Mouse (Mus musculus) cerebellum, adult (tissue): Measurements from ENCODE around the gene Pkn3.

Experiments
- ATAC-seq: cut with Nextera tagmentation; 2 replicates; pipeline ENCODE4 v1.9.2; 2017; ENCODE audit warnings: mild to moderate bottlenecking, moderate library complexity, mixed read lengths; ENCODE audit not compliant: insufficient number of reproducible peaks, low FRiP score, low TSS enrichment

Pkn3 gene

DNA sequence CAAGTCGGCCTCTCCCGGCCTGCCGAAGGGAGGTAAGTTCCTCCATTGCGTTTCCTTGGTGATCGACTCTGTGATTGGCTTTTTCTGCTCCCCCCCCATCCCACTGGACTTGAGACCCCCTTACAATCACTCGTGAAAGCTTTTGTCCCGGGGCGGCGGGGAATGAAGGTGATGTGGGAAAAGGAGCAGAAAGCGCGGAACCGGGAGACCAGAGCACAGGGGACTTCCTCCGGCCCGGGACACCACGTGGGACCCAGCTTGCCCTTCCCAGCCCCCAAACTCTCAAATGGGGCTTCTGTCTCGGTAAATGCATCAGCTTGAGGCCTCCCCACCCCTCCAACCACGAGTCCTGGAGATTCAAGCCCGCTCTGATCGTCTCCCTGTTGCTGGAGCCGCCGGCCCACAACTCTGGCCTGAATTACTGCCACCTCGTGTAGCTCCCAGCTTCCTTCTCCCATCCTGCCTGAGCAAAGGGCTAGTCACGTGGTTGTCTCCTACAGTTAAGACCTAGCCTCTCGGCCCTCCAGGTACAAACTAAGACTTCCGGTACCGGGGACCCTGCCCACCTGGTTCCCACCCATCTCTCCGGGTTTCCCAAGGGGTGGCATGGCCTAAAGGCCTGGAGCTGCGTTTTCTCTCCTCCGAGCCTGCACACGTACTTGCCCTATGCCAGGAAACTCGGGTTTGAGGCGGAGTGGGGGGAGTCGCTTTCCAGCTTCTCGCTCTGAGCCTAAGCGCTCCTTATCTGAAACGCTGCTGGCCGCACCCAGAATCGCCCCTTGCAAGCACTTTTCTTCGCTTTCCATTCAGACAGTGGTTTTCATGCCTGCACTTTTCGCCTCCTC, 15.0 kb upstream of the Pkn3 start:
- peak; percentile 21; the same call in 1 of the 2 replicates for ATAC-seq

DNA sequence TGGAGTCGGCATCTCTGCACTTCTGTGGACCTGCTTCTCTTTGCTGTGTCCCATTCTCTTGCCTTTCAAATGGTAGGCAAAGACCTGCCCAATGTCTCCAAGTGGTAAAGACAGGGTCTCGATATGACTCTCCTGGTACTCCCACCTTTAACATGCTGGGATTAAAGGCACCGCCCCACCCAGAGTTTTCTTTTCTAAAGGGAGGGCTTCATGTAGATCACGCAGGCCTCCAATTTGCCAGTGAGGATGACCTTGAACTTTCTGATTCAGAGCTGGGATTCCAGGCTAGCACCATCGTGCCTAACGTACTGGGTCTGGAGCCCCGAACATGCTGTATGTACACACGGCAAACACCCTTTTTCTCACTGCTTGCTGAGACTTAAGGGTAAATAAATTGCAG, 14.2 kb upstream of the Pkn3 start:
- no peak for ATAC-seq

- no peak for ATAC-seq
Observed at GRCm38 (mm10) chr2:30063791-30064190, 13.7 kb upstream of the Pkn3 start.

- ATAC-seq = no peak
Observed at GRCm38 (mm10) chr2:30064298-30064697, 13.2 kb upstream of the Pkn3 start.

- ATAC-seq = peak; percentile 83
Observed at GRCm38 (mm10) chr2:30066046-30066901, 11.2 kb upstream of the Pkn3 start.

- ATAC-seq = no peak
Observed at GRCm38 (mm10) chr2:30067031-30067888, 10.2 kb upstream of the Pkn3 start.

- no peak for ATAC-seq
Observed at GRCm38 (mm10) chr2:30067962-30068361, 9.5 kb upstream of the Pkn3 start.

DNA sequence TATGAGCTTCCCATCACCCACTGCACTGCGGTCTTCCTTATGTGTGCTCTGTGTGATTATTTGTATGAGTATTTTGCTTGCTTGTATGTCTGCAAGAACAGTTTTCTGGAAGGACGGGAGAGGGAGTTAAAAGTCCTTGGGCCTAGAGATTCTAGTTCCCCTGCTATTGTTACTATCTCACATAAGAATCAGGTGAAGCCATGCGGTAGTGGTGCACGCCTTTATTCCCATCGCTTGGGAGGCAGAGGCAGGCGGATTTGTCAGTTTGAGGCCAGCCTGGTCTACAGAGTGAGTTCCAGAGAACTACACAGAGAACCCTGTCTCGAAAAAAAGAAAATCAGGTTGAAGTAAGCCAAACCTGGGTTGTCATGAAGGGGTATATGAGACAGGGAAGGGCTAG, 4.6 kb upstream of the Pkn3 start:
- no peak for ATAC-seq

DNA sequence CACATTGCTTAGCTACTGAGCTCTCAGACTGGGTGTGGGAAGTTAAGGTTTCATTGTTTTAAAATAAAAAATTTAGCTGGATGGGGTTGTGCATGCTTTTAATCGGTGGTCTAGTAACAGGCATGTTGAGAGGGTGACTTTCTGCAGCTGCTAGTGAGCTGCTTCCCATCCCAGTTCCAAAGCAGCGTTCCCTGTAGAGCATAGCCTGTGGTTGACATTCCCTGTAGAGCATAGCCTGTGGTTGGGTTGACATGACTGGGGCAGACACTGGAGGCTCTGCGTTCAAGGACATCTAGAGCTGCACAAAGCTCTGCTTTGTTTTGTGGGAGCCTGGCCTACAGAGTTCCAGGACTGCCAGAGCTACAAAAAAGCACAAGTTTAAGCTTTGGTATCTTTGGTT, 4.2 kb upstream of the Pkn3 start:
- no peak for ATAC-seq

DNA sequence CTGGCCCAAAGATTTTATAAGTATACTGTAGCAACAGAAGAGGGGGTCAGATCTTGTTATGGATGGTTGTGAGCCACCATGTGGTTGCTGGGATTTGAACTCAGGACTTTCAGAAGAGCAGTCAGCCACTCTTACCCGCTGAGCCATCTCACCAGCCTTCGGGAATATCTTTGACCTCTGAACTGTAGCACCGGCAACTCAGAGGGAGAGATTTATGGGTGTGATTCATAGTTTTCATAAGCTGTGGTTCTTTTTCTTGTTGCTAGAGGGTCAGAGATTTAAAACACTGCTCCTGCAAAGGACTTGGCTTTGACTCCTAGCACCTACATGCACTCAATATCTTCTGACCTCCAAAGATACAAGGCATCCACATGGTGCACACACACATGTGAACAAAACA, 1.9 kb upstream of the Pkn3 start:
- no peak for ATAC-seq

GRCm38 (mm10) chr2:30076439-30076838, 1.0 kb upstream of the Pkn3 start:
- no peak for ATAC-seq

- ATAC-seq = no peak
Observed at GRCm38 (mm10) chr2:30076959-30077358, 525 bp upstream of the Pkn3 start.

DNA sequence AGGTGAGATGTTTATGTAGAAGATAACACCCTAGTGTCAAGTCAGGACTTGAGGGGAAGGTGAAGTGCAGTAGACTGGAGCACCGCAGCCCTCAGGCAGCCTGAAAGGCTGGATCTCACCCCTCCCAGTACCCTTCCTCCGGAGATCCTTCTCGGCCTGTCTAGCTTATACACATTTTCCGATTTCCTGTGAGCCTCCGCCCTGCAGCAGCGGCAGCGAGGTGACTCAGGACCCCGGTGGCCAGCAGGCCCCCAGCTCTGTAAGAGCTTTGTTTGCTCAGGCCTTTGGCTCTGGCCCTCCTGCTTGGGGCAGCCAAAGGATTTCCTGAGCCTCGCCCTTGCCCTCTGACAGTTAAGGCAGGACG, 847 bp downstream of the Pkn3 start:
- no peak for ATAC-seq

DNA sequence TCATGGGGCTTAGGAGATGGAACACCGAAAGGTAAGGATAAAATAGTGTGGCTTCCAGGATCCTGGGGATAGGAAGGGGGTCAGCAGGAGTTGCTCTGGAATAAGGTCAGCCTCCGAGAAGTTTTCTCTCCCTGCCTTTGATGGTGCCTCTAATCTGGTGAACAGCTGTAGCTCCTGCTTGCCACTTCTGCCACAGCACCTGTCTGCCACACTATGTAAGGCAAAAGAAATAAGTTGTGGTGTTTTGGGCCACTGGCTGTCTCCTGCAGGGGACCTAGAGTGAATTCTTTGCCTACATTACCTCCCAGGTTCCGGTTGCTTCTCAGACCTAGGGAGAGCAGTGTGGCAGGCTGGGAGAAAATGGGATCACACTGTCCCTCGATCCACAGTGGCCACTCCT, 1.3 kb downstream of the Pkn3 start:
- no peak for ATAC-seq

- ATAC-seq = no peak
Observed at GRCm38 (mm10) chr2:30080181-30080800, 2.8 kb downstream of the Pkn3 start.

GRCm38 (mm10) chr2:30084113-30084512, 6.6 kb downstream of the Pkn3 start:
- no peak for ATAC-seq

DNA sequence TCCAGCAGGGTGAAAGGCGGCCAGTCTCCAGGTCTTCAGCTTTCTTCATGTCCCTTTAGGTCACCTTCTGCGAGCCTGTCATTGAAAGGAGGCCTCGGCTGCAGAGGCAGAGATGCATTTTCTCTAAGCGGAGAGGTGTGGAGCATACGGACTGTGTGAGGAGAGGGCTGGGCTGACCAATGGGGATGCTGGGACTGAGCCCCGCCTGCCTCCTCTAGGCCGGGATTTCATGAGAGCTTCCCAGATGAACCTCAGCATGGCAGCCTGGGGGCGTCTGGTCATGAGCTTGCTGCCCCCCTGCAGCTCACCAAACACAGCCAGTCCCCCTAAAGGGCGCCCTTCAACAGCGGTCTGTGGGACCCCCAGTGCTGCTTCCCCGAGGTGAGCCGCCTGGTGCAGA, 7.1 kb downstream of the Pkn3 start:
- ATAC-seq = no peak

DNA sequence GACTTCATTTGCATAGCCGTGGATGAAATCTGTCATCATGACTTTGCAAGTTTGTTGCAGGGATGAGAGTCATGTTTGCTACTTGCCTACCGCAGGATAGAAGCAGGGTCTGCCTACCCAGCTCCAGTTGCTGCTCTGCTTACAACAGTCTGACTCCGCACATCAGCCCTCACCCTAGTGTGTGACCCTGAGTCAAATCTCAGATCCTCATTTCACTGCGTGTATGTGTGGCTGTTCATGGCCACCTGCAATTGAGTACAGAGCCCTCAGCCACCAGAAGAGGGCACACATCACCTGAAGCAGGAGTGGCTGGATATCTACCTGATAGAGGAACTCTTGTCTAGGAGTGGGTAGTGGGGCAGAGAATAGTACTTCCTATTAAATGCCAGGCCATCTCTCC, 9.8 kb downstream of the Pkn3 start:
- ATAC-seq = no peak

DNA sequence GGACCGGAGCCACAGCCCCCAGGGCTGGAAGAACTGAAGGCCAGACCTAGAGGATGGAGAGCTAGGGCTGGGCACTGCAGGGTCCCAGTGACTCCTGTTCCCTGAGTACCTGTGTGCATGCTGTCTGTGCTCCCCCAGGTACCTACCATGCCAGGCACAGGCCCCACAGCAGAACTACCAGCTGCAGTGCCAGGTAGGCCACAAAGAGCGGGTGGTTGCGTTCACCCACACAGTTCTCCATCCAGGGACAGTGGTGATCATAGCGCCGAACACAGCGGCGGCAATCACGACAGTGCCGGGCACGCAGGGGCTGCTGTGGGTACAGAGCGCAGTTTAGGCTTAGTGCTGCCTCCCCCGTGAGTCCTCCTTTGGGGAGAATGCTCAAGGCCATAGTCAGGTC, 14.0 kb downstream of the Pkn3 start:
- ATAC-seq = no peak

- no peak for ATAC-seq
Observed at GRCm38 (mm10) chr2:30092280-30092918, 14.9 kb downstream of the Pkn3 start.
